Mouse (Mus musculus): ENCODE measurements around the gene Abhd14a.

The Abhd14a gene

GRCm38 (mm10) chr9:106469317-106469716, 21.8 kb upstream of the Abhd14a start:
- no peak for DNase-seq

GRCm38 (mm10) chr9:106467746-106468145, 20.3 kb upstream of the Abhd14a start:
- no peak for DNase-seq

GRCm38 (mm10) chr9:106466721-106467120, 19.2 kb upstream of the Abhd14a start:
- no peak for DNase-seq

GRCm38 (mm10) chr9:106465571-106466200, 18.2 kb upstream of the Abhd14a start, which contains the start of gene Gpr62:
Gpr62 (minus strand) TSS chr9:106465938.
- no peak for DNase-seq

GRCm38 (mm10) chr9:106464751-106465541, 17.5 kb upstream of the Abhd14a start:
- DNase-seq, result peak; percentile 76 to 87

GRCm38 (mm10) chr9:106463122-106464063, 15.9 kb upstream of the Abhd14a start:
- no peak for DNase-seq

GRCm38 (mm10) chr9:106462430-106462800, 14.9 kb upstream of the Abhd14a start:
- DNase-seq, result no peak

GRCm38 (mm10) chr9:106461641-106462429, 14.4 kb upstream of the Abhd14a start:
- no peak for DNase-seq

- no peak for DNase-seq
Measured at GRCm38 (mm10) chr9:106461026-106461415, 13.5 kb upstream of the Abhd14a start.

- peak in 1 of 2 experiments; percentile 53 for DNase-seq
Measured at GRCm38 (mm10) chr9:106460401-106461025, 13.0 kb upstream of the Abhd14a start.

GRCm38 (mm10) chr9:106459946-106460345, 12.5 kb upstream of the Abhd14a start:
- DNase-seq, result no peak

- DNase-seq, result no peak
Measured at GRCm38 (mm10) chr9:106457920-106458319, 10.4 kb upstream of the Abhd14a start.

GRCm38 (mm10) chr9:106457163-106457559, 9.7 kb upstream of the Abhd14a start:
- DNase-seq, result no peak

- peak; percentile 44 to 57 for DNase-seq
Measured at GRCm38 (mm10) chr9:106456325-106457162, 9.1 kb upstream of the Abhd14a start.

GRCm38 (mm10) chr9:106454888-106455681, 7.6 kb upstream of the Abhd14a start:
- DNase-seq, result peak in 1 of 2 experiments; percentile 47

GRCm38 (mm10) chr9:106454071-106454761, 6.7 kb upstream of the Abhd14a start:
- DNase-seq, result peak in 1 of 2 experiments; percentile 59

- peak; percentile 77 to 84 for DNase-seq
Measured at GRCm38 (mm10) chr9:106453271-106454070, 6.0 kb upstream of the Abhd14a start, which contains the start of gene Pcbp4. Pcbp4 (plus strand) TSS chr9:106453291.

GRCm38 (mm10) chr9:106452821-106453220, 5.3 kb upstream of the Abhd14a start:
- peak; percentile 77 to 85 for DNase-seq
